Mouse (Mus musculus) lung, embryonic 14.5 days (tissue): ENCODE measurements around the gene Fgd4. TPM values are rescaled to one million over a fixed set of nuclear protein-coding genes. Genes with fewer than 3 reads are reported as not detected.
"Not testable (repeated sequence)": the region's sequence is repeated elsewhere in the genome, so short reads cannot be mapped to it uniquely, and the experiment has no call there.

Experiments used
- ATAC-seq: fragments of 200-750 bp; cut with Nextera tagmentation; 2 replicates; pipeline ENCODE4 v1.8.0; 2017; ENCODE audit warnings: mild to moderate bottlenecking, moderate TSS enrichment, moderate library complexity; ENCODE audit not compliant: insufficient read depth
- DNase-seq: peaks from one replicate; pipeline ENCODE4 v3.0.0-alpha.2; 2015
- H3K27ac ChIP-seq: fragments of 300-500 bp; sonication (generic); 2 replicates; pipeline ENCODE4 v1.5.1; 2014; ENCODE audit warnings: low read depth, mild to moderate bottlenecking, moderate library complexity
- H3K27me3 ChIP-seq: fragments of 300-500 bp; sonication (generic); 2 replicates; pipeline ENCODE4 v1.6.1; 2014; ENCODE audit warnings: low read length, control low read depth; ENCODE audit not compliant: insufficient read depth
- H3K36me3 ChIP-seq: fragments of 300-500 bp; sonication (generic); 2 replicates; pipeline ENCODE4 v1.6.1; 2014; ENCODE audit warnings: control low read depth; ENCODE audit not compliant: insufficient read depth
- H3K4me1 ChIP-seq: fragments of 300-500 bp; sonication (generic); 2 replicates; pipeline ENCODE4 v1.6.1; 2014; ENCODE audit warnings: antibody characterized with exemption, control low read depth; ENCODE audit not compliant: insufficient read depth
- H3K4me2 ChIP-seq: fragments of 300-500 bp; sonication (generic); 2 replicates; pipeline ENCODE4 v1.6.1; 2014; ENCODE audit warnings: mild to moderate bottlenecking
- H3K4me3 ChIP-seq: fragments of 300-500 bp; sonication (generic); 2 replicates; pipeline ENCODE4 v1.5.1; 2014; ENCODE audit warnings: low read depth, low read length
- H3K9ac ChIP-seq: fragments of 300-500 bp; sonication (generic); 2 replicates; pipeline ENCODE4 v1.6.1; 2014
- H3K9me3 ChIP-seq: fragments of 300-500 bp; sonication (generic); 2 replicates; pipeline ENCODE4 v1.6.1; 2016; ENCODE audit warnings: low read depth, low read length, control low read depth
- CTCF ChIP-seq: IDR thresholded peaks from 2 replicates; pipeline ENCODE4 v1.5.1; 2016; ENCODE audit warnings: antibody characterized with exemption, low read depth
- WGBS: fragments of 180-500 bp; shearing (Covaris S2); extraction: QIAGEN DNeasy Blood & Tissue Kit; methylation state at CpG from one replicate; pipeline ENCODE4 v1.1.7; 2014; 5-methylcytosine and 5-hydroxymethylcytosine counted together
- polyA plus RNA-seq: library from polyadenylated mRNA; unstranded; fragments of >200 nt; fragmentation: Nextera tagmentation; extraction: Ambion mirVana; gene quantifications from 2 replicates; pipeline ENCODE4 v1.2.1, GENCODE M21; 2014

Fgd4 gene
- polyA plus RNA-seq, 1 experiment from 2014 or later = 6.8 TPM

DNA sequence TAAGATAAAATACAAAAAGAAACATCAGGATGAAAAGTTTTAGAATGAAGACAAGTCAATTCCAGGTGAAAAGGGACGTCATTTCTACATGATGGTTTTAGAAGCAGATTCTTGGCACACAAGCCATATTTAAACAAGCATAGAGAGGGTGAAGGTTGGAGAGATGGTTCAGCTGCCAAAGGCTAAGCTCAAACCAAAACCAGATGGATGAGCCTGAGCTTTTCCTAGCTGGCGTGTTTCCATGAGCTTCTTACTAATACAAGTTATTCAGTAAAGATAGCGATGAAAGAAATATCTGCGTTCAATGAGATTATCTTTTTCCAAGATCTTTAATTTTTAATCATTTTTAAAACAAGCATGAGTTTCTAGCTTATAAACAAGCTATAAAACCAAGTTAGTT lies 115.7 kb downstream of the Fgd4 start:
- Histone ChIP-seq H3K27ac (no peak overlapping the region), H3K27me3 (no peaks in the 10 kb centered on the region), H3K4me3 (no peak overlapping the region), H3K9ac (no peak overlapping the region), H3K36me3 (no peaks in the 10 kb centered on the region), H3K4me1 (no peaks in the 10 kb centered on the region), H3K4me2 (no peak overlapping the region), H3K9me3 (no peaks in the 10 kb centered on the region)
- 72% methylated on average over 4 of the region's 4 CpGs for WGBS
- TF ChIP-seq CTCF = no peak
- ATAC-seq (no peak), DNase-seq (peak; percentile 9)

DNA sequence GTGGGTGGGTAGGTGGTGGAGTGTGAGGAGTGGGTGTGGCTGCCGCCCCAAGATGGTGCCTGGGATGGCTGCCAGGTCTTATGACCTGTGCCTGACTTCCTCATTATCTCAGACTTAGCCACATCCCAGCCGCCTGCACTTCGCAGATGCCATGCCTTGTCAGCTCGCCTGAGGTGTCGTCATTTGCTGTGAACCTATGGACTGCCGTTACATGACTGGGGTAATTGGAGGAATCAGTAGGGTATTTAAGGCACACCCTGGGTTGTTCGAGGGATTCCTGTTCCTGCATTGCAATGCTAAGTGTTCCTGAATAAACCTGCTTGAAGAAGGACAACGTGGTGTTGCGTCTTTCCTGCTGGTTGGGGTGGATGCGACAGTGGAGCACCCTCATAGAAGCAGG lies 126.9 kb downstream of the Fgd4 start:
- ATAC-seq, DNase-seq: not testable (repeated sequence)
- WGBS = 83% methylated on average over 10 of the region's 10 CpGs

DNA sequence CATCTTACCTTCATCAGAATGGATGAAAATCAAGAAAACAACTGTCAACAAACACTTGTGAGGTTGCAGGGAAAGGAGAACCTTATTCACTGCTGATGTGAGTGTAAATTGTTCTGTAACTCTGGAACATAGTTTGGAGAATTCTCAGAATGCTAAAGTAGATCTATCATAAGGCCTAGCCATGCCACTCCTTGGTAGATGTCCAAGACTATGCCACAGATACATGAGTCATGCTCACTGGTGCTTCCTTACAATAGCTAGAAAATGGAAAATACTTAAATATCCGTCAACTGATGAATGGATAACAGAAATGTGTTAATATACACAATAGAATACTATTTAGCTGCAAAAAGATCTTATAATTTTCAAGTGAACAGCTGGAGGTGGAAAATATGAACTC lies 150.3 kb downstream of the Fgd4 start:
- Histone ChIP-seq H3K4me3 (no peak overlapping the region), H3K4me2 (no peak overlapping the region), H3K36me3 (no peaks in the 10 kb centered on the region), H3K9me3 (no peaks in the 10 kb centered on the region), H3K9ac (no peak overlapping the region), H3K4me1 (no peaks in the 10 kb centered on the region), H3K27ac (no peak overlapping the region), H3K27me3 (no peaks in the 10 kb centered on the region)
- DNase-seq (no peak), ATAC-seq (no peak)
- WGBS = 75% methylated on average over 1 of the region's 1 CpGs
- no peak for TF ChIP-seq CTCF

More for the DNA sequence above, 126.9 kb downstream of the Fgd4 start:
- H3K4me3 ChIP-seq, H3K4me1 ChIP-seq, H3K9ac ChIP-seq, H3K27me3 ChIP-seq, H3K4me2 ChIP-seq, H3K9me3 ChIP-seq, H3K27ac ChIP-seq, H3K36me3 ChIP-seq: not testable (repeated sequence)

DNA sequence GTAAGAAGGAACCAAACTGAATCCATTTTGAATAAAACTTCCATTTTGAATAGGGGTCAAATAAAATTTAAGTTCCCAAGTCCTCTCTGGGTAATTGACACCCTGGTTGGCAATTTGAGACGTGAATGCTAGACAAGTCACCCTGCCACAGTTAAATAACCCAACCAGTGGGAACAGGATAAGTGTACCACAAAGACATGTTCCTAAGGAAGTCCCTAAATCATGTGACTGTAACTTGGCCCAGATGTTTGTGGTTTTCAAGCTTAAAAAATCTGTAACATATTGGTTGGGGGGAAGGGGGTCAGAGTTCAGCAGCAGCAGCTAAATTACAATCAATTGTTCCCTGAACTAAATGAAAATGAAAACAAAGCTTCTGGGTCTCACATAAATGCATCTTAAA lies 161.9 kb downstream of the Fgd4 start:
- H3K27me3 ChIP-seq = no peaks in the 10 kb centered on the region
- no peaks in the 10 kb centered on the region for H3K36me3 ChIP-seq
- no peaks in the 10 kb centered on the region for H3K9me3 ChIP-seq
- no peak overlapping the region for H3K4me3 ChIP-seq
- ATAC-seq (no peak), DNase-seq (no peak)
- no peak overlapping the region for H3K9ac ChIP-seq
- H3K27ac ChIP-seq = no peak overlapping the region
- no peaks in the 10 kb centered on the region for H3K4me1 ChIP-seq
- no peak overlapping the region for H3K4me2 ChIP-seq
- no peak for TF ChIP-seq CTCF
- WGBS = 43% methylated on average over 1 of the region's 1 CpGs

DNA sequence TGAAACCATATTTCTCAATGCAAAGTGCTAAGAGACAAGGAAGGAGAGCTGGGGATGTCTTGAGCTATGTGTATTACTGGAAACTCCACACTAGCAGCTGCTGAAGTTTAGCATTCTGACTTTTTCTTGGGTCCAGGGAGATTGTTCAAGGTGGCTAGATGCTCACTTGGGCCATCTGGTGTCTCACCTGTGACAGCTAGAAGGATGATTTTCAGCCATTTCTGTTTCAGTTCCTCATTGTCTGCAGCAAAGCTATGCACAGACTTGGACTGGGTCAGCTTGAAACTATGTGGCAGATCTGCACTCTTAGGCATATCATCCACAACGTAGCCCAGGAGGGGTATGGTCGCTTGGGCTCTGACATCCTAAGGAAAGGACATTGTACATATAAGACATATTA lies 177.9 kb downstream of the Fgd4 start:
- H3K36me3 ChIP-seq = no peaks in the 10 kb centered on the region
- no peak overlapping the region for H3K27ac ChIP-seq
- H3K4me1 ChIP-seq = no peaks in the 10 kb centered on the region
- no peak for ATAC-seq
- no peak overlapping the region for H3K4me2 ChIP-seq
- no peak overlapping the region for H3K9ac ChIP-seq
- no peaks in the 10 kb centered on the region for H3K9me3 ChIP-seq
- no peaks in the 10 kb centered on the region for H3K27me3 ChIP-seq
- TF ChIP-seq CTCF = no peak
- 89% methylated on average over 2 of the region's 2 CpGs for WGBS
- no peak overlapping the region for H3K4me3 ChIP-seq
- DNase-seq = no peak

DNA sequence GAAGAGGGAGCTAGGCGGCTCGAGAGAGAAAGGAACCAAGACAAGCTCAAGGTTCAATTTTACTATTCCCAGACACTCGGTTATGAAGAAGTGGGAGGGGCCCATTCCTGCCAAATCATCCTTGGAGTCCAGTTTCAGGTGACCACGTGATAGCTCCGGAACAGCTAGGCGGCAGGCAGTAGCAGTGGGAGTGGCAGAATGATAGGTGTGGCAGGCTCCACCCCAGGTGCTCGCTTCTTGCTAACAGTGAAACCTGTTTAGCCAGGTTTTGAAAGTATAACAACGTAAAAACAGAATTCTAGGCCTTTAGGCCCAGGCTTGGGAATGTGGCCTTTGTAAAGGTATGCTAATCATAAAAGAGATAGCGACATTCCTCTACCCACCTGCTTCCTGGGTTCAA lies 233.1 kb downstream of the Fgd4 start:
- H3K4me2 ChIP-seq, ATAC-seq, H3K9me3 ChIP-seq, H3K4me1 ChIP-seq, H3K36me3 ChIP-seq, H3K9ac ChIP-seq, H3K27ac ChIP-seq, H3K27me3 ChIP-seq, H3K4me3 ChIP-seq: not testable (repeated sequence)
- 53% methylated on average over 8 of the region's 9 CpGs for WGBS
- DNase-seq = peak; percentile 6

Other genes with a start within 250 kb of the Fgd4 start
- 56.7 and 62.8 TPM in 2 replicates for gene Dnm1l, start 241.6 kb downstream of the Fgd4 start, polyA plus RNA-seq
- not detected in 2 replicates for gene Olfr19, start 75.9 kb upstream of the Fgd4 start, polyA plus RNA-seq
- 0.70 and 0.76 TPM in 2 replicates for gene Spag6l, start 228.9 kb upstream of the Fgd4 start, polyA plus RNA-seq